Mouse (Mus musculus) limb, embryonic 13.5 days (tissue): ENCODE data around the gene Treml1. TPM values are rescaled to one million over a fixed set of nuclear protein-coding genes. Genes with fewer than 3 reads are reported as not detected.

Source experiments
- ATAC-seq: fragments of 200-750 bp; cut with Nextera tagmentation; 2 replicates; pipeline ENCODE4 v1.8.0; 2017; ENCODE audit warnings: low read depth, moderate number of reproducible peaks, moderate TSS enrichment; ENCODE audit not compliant: low FRiP score
- H3K27ac ChIP-seq: fragments of 300-500 bp; sonication (generic); 2 replicates; pipeline ENCODE4 v1.5.1; 2015; ENCODE audit warnings: inconsistent platforms, mild to moderate bottlenecking, moderate library complexity
- H3K27me3 ChIP-seq: fragments of 300-500 bp; sonication (generic); 2 replicates; pipeline ENCODE4 v1.6.1; 2015; ENCODE audit warnings: mild to moderate bottlenecking, inconsistent platforms
- H3K36me3 ChIP-seq: fragments of 300-500 bp; sonication (generic); 2 replicates; pipeline ENCODE4 v1.6.1; 2015; ENCODE audit warnings: inconsistent platforms, mild to moderate bottlenecking, moderate library complexity
- H3K4me1 ChIP-seq: fragments of 300-500 bp; sonication (generic); 2 replicates; pipeline ENCODE4 v1.6.1; 2015; ENCODE audit warnings: inconsistent platforms
- H3K4me2 ChIP-seq: fragments of 300-500 bp; sonication (generic); replicated peaks from 2 replicates; pipeline ENCODE4 v1.6.1; 2015; ENCODE audit warnings: inconsistent platforms, mild to moderate bottlenecking, moderate library complexity
- H3K4me3 ChIP-seq: fragments of 300-500 bp; sonication (generic); 2 replicates; pipeline ENCODE4 v1.5.1; 2015; ENCODE audit warnings: moderate library complexity, mild to moderate bottlenecking, inconsistent platforms
- H3K9ac ChIP-seq: fragments of 300-500 bp; sonication (generic); 2 replicates; pipeline ENCODE4 v1.6.1; 2015; ENCODE audit warnings: mild to moderate bottlenecking, inconsistent platforms
- H3K9me3 ChIP-seq: fragments of 300-500 bp; sonication (generic); 2 replicates; pipeline ENCODE4 v1.6.1; 2016; ENCODE audit warnings: inconsistent platforms
- WGBS: fragments of 180-500 bp; shearing (Covaris S2); methylation state at CpG from one replicate; pipeline ENCODE4 v1.1.7; 2015; 5-methylcytosine and 5-hydroxymethylcytosine counted together
- polyA plus RNA-seq: library from polyadenylated mRNA; unstranded; fragments of >200 nt; fragmentation: Nextera tagmentation; extraction: Ambion mirVana; gene quantifications from 2 replicates; pipeline ENCODE4 v1.2.1, GENCODE M21; 2015

The Treml1 gene
- polyA plus RNA-seq, 1 experiment from 2014 or later: 1.3 TPM

- WGBS: 77% methylated on average over 7 of the region's 7 CpGs
- H3K4me2 ChIP-seq: no peak overlapping the region
- H3K4me3 ChIP-seq: no peak overlapping the region
- no peaks in the 10 kb centered on the region for H3K9me3 ChIP-seq
- H3K4me1 ChIP-seq: peaks cover 13% of the 10 kb centered on the region
- no peak overlapping the region for H3K27ac ChIP-seq
- H3K27me3 ChIP-seq: no peaks in the 10 kb centered on the region
- no peak overlapping the region for H3K9ac ChIP-seq
- peaks cover 56% of the 10 kb centered on the region for H3K36me3 ChIP-seq
- ATAC-seq: no peak
These were observed 56.3 kb downstream of the Treml1 start for GRCm38 (mm10) chr17:48416011-48416410.

Other genes starting within 250 kb of the Treml1 start
- gene 9830107B12Rik, start 213.6 kb upstream of the Treml1 start, polyA plus RNA-seq: not detected in 2 replicates
- 0.11 TPM in 1 of 2 replicates, not detected in the other for gene A530064D06Rik, start 192.6 kb upstream of the Treml1 start, polyA plus RNA-seq
- gene Trem1, start 127.1 kb upstream of the Treml1 start, polyA plus RNA-seq: 0.06 TPM in 1 of 2 replicates, not detected in the other
- 0.14 TPM in 1 of 2 replicates, not detected in the other for gene Trem3, start 112.1 kb upstream of the Treml1 start, polyA plus RNA-seq
- 0.48 TPM in 1 of 2 replicates, not detected in the other for gene Treml4, start 95.6 kb upstream of the Treml1 start, polyA plus RNA-seq
- gene Treml2, start 60.4 kb upstream of the Treml1 start, polyA plus RNA-seq: 0.15 and 0.51 TPM in 2 replicates
- 0.10 and 0.11 TPM in 2 replicates for gene B430306N03Rik, start 43.8 kb upstream of the Treml1 start, polyA plus RNA-seq
- 3.5 and 3.6 TPM in 2 replicates for gene Trem2, start 13.5 kb upstream of the Treml1 start, polyA plus RNA-seq
- gene Nfya, start 50.0 kb downstream of the Treml1 start, polyA plus RNA-seq: 16.7 and 17.2 TPM in 2 replicates
- 52.5 and 56.6 TPM in 2 replicates for gene Oard1, start 50.1 kb downstream of the Treml1 start, polyA plus RNA-seq
- gene Apobec2, start 73.0 kb downstream of the Treml1 start, polyA plus RNA-seq: 21.8 and 21.9 TPM in 2 replicates
- gene Tspo2, start 91.6 kb downstream of the Treml1 start, polyA plus RNA-seq: 1.8 and 2.0 TPM in 2 replicates
- gene Unc5cl, start 95.0 kb downstream of the Treml1 start, polyA plus RNA-seq: 0.31 and 0.32 TPM in 2 replicates